13 mouse cellular contexts compared by ENCODE assay signal in the genomic region with DNA sequence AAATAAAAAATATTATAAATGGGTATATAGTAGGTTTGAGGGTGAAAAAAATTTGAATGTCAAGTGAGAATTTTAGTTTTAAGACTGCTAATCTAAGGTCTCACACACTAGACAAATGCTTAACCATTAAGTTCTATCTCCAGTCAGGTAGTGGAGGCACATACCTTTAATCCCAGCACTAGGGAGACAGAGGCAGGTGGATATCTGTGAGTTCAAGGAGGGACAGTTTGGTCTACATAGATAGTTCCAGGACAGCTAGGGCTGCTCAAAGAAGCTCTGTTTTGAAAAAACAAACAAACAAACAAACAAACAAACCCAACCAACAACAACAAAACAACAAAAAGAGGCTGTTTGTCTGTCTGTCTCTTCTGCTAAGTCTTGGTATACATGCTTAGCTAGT.
"Had no signal": no experiment of that assay in that cellular context is flagged by ENCODE, and none has a peak within 500 bp of the region (broad histone marks: within the 10 kb centered on the region; RNA-seq: fewer than 3 reads in every experiment).

No protein-coding gene starts in this region.

- H3K4me1 ChIP-seq: midbrain, embryonic 12.5 days had no signal

- H3K27me3 ChIP-seq: limb, embryonic 15.5 days; lung, embryonic 15.5 days; midbrain, embryonic 12.5 days had no signal

- H3K4me2 ChIP-seq: limb, embryonic 15.5 days; lung, embryonic 15.5 days; midbrain, embryonic 12.5 days had no signal

- H3K9me3 ChIP-seq: limb, embryonic 15.5 days; lung, embryonic 15.5 days; midbrain, embryonic 12.5 days had no signal

- H3K9ac ChIP-seq: limb, embryonic 15.5 days; lung, embryonic 15.5 days; midbrain, embryonic 12.5 days had no signal

- H3K4me3 ChIP-seq: limb, embryonic 15.5 days; lung, embryonic 15.5 days; midbrain, embryonic 12.5 days had no signal

- H3K27ac ChIP-seq: limb, embryonic 15.5 days; lung, embryonic 15.5 days; midbrain, embryonic 12.5 days had no signal

- DNase-seq: layer of hippocampus, adult 9-11 months; layer of hippocampus, postnatal 36 days; lung, postnatal 14 days; right cerebral cortex, adult 18-20 months; right cerebral cortex, postnatal 25 days; thymus, adult 2 months; thymus, postnatal 36 days had no signal

- ATAC-seq: hindbrain, embryonic 16.5 days; inflammation-experienced regulatory T-cells, adult 6 months; midbrain, embryonic 16.5 days had no signal
